Mouse (Mus musculus): ENCODE measurements at regions not wholly inside any gene's neighbourhood (a gene's known extent, or its start where the extent isn't known, plus 50 kb on each side); places are given as distances from the start of the nearest gene placed in this dataset.

GRCm38 (mm10) chr15:62920520-62920919 is 924.5 kb downstream of the Gsdmc2 start:
- H3K9me3 ChIP-seq (replicated peaks; ENCODE audit: control insufficient read depth, insufficient read depth, low read length, poor library complexity, severe bottlenecking): no peaks in the 10 kb centered on the region
- H3K27ac ChIP-seq (ENCODE audit: insufficient read depth, low read length): no peak overlapping the region
- no peak overlapping the region for H3K4me3 ChIP-seq (ENCODE audit: low read depth, low read length)
- no peaks in the 10 kb centered on the region for H3K27me3 ChIP-seq (ENCODE audit: control insufficient read depth, insufficient read depth, low read length, poor library complexity, severe bottlenecking)
- H3K36me3 ChIP-seq (ENCODE audit: control insufficient read depth, insufficient read depth, low read length, poor library complexity, severe bottlenecking): no peaks in the 10 kb centered on the region
- TF ChIP-seq CTCF (IDR thresholded peaks at IDR 0.05; ENCODE audit: low read depth, low read length): no peak
- TF ChIP-seq EP300 (IDR thresholded peaks at IDR 0.05; ENCODE audit: insufficient read depth, low read depth, low read length): no peak
- TF ChIP-seq POLR2A (IDR thresholded peaks at IDR 0.05; ENCODE audit: insufficient read depth, low read length): no peak
- H3K9ac ChIP-seq (ENCODE audit: low read depth, poor library complexity, severe bottlenecking): no peak overlapping the region
- H3K4me1 ChIP-seq (ENCODE audit: control insufficient read depth, insufficient read depth, low read length): no peaks in the 10 kb centered on the region

GRCm38 (mm10) chr15:62919264-62919663 is 925.7 kb downstream of the Gsdmc2 start:
- Histone ChIP-seq H3K36me3 (ENCODE audit: control insufficient read depth, insufficient read depth, low read length, poor library complexity, severe bottlenecking) (no peaks in the 10 kb centered on the region), H3K9me3 (replicated peaks; ENCODE audit: control insufficient read depth, insufficient read depth, low read length, poor library complexity, severe bottlenecking) (no peaks in the 10 kb centered on the region), H3K4me1 (ENCODE audit: control insufficient read depth, insufficient read depth, low read length) (no peaks in the 10 kb centered on the region), H3K4me3 (ENCODE audit: low read depth, low read length) (no peak overlapping the region), H3K27ac (ENCODE audit: insufficient read depth, low read length) (no peak overlapping the region), H3K27me3 (ENCODE audit: control insufficient read depth, insufficient read depth, low read length, poor library complexity, severe bottlenecking) (no peaks in the 10 kb centered on the region), H3K9ac (ENCODE audit: low read depth, poor library complexity, severe bottlenecking) (no peak overlapping the region)
- no peak for TF ChIP-seq POLR2A (IDR thresholded peaks at IDR 0.05; ENCODE audit: insufficient read depth, low read length)
- no peak for TF ChIP-seq EP300 (IDR thresholded peaks at IDR 0.05; ENCODE audit: insufficient read depth, low read depth, low read length)
- TF ChIP-seq CTCF (IDR thresholded peaks at IDR 0.05; ENCODE audit: low read depth, low read length): no peak

GRCm38 (mm10) chr15:62908379-62908778 is 936.6 kb downstream of the Gsdmc2 start:
- Histone ChIP-seq H3K9ac (ENCODE audit: low read depth, poor library complexity, severe bottlenecking) (no peak overlapping the region), H3K27me3 (ENCODE audit: control insufficient read depth, insufficient read depth, low read length, poor library complexity, severe bottlenecking) (no peaks in the 10 kb centered on the region), H3K9me3 (replicated peaks; ENCODE audit: control insufficient read depth, insufficient read depth, low read length, poor library complexity, severe bottlenecking) (no peaks in the 10 kb centered on the region), H3K4me1 (ENCODE audit: control insufficient read depth, insufficient read depth, low read length) (no peaks in the 10 kb centered on the region), H3K27ac (ENCODE audit: insufficient read depth, low read length) (no peak overlapping the region), H3K36me3 (ENCODE audit: control insufficient read depth, insufficient read depth, low read length, poor library complexity, severe bottlenecking) (no peaks in the 10 kb centered on the region), H3K4me3 (ENCODE audit: low read depth, low read length) (no peak overlapping the region)
- TF ChIP-seq POLR2A (IDR thresholded peaks at IDR 0.05; ENCODE audit: insufficient read depth, low read length): no peak
- TF ChIP-seq EP300 (IDR thresholded peaks at IDR 0.05; ENCODE audit: insufficient read depth, low read depth, low read length): no peak

- Histone ChIP-seq H3K27me3 (ENCODE audit: control insufficient read depth, insufficient read depth, low read length, poor library complexity, severe bottlenecking) (no peaks in the 10 kb centered on the region), H3K27ac (ENCODE audit: insufficient read depth, low read length) (no peak overlapping the region), H3K9ac (ENCODE audit: low read depth, poor library complexity, severe bottlenecking) (no peak overlapping the region), H3K4me3 (ENCODE audit: low read depth, low read length) (no peak overlapping the region), H3K9me3 (replicated peaks; ENCODE audit: control insufficient read depth, insufficient read depth, low read length, poor library complexity, severe bottlenecking) (no peaks in the 10 kb centered on the region), H3K36me3 (ENCODE audit: control insufficient read depth, insufficient read depth, low read length, poor library complexity, severe bottlenecking) (no peaks in the 10 kb centered on the region), H3K4me1 (ENCODE audit: control insufficient read depth, insufficient read depth, low read length) (no peaks in the 10 kb centered on the region)
- TF ChIP-seq POLR2A (IDR thresholded peaks at IDR 0.05; ENCODE audit: insufficient read depth, low read length): no peak
- no peak for TF ChIP-seq EP300 (IDR thresholded peaks at IDR 0.05; ENCODE audit: insufficient read depth, low read depth, low read length)
Measured at GRCm38 (mm10) chr15:62907181-62907580, 937.8 kb downstream of the Gsdmc2 start.

- Histone ChIP-seq H3K36me3 (ENCODE audit: control insufficient read depth, insufficient read depth, low read length, poor library complexity, severe bottlenecking) (no peaks in the 10 kb centered on the region), H3K9me3 (replicated peaks; ENCODE audit: control insufficient read depth, insufficient read depth, low read length, poor library complexity, severe bottlenecking) (no peaks in the 10 kb centered on the region), H3K27me3 (ENCODE audit: control insufficient read depth, insufficient read depth, low read length, poor library complexity, severe bottlenecking) (no peaks in the 10 kb centered on the region), H3K4me3 (ENCODE audit: low read depth, low read length) (no peak overlapping the region), H3K27ac (ENCODE audit: insufficient read depth, low read length) (no peak overlapping the region), H3K9ac (ENCODE audit: low read depth, poor library complexity, severe bottlenecking) (no peak overlapping the region), H3K4me1 (ENCODE audit: control insufficient read depth, insufficient read depth, low read length) (no peaks in the 10 kb centered on the region)
- TF ChIP-seq CTCF (IDR thresholded peaks at IDR 0.05; ENCODE audit: low read depth, low read length) (no peak), POLR2A (IDR thresholded peaks at IDR 0.05; ENCODE audit: insufficient read depth, low read length) (no peak), EP300 (IDR thresholded peaks at IDR 0.05; ENCODE audit: insufficient read depth, low read depth, low read length) (no peak)
Measured at GRCm38 (mm10) chr15:62903047-62903822, 941.7 kb downstream of the Gsdmc2 start.

GRCm38 (mm10) chr15:62901955-62902354 is 943.0 kb downstream of the Gsdmc2 start:
- Histone ChIP-seq H3K4me1 (ENCODE audit: control insufficient read depth, insufficient read depth, low read length) (no peaks in the 10 kb centered on the region), H3K36me3 (ENCODE audit: control insufficient read depth, insufficient read depth, low read length, poor library complexity, severe bottlenecking) (no peaks in the 10 kb centered on the region), H3K9me3 (replicated peaks; ENCODE audit: control insufficient read depth, insufficient read depth, low read length, poor library complexity, severe bottlenecking) (no peaks in the 10 kb centered on the region), H3K4me3 (ENCODE audit: low read depth, low read length) (no peak overlapping the region), H3K9ac (ENCODE audit: low read depth, poor library complexity, severe bottlenecking) (no peak overlapping the region), H3K27me3 (ENCODE audit: control insufficient read depth, insufficient read depth, low read length, poor library complexity, severe bottlenecking) (no peaks in the 10 kb centered on the region), H3K27ac (ENCODE audit: insufficient read depth, low read length) (no peak overlapping the region)
- TF ChIP-seq CTCF (IDR thresholded peaks at IDR 0.05; ENCODE audit: low read depth, low read length) (no peak), POLR2A (IDR thresholded peaks at IDR 0.05; ENCODE audit: insufficient read depth, low read length) (no peak), EP300 (IDR thresholded peaks at IDR 0.05; ENCODE audit: insufficient read depth, low read depth, low read length) (no peak)
